Mouse (Mus musculus) neutrophil, adult 5-6 weeks (primary cell): ENCODE results near the gene Pou3f3. TPM values are rescaled to one million over a fixed set of nuclear protein-coding genes. Genes with fewer than 3 reads are reported as not detected.

Source experiments
- ATAC-seq: fragments of 151-379, 151-347 bp; 2 replicates; pipeline ENCODE4 v1.8.0; 2017; ENCODE audit warnings: mild to moderate bottlenecking, moderate TSS enrichment; ENCODE audit not compliant: insufficient number of reproducible peaks, poor library complexity, low FRiP score, severe bottlenecking; ENCODE audit errors: extremely low read depth
- total RNA-seq: library from RNA; stranded (forward); fragments of 200-1000 nt; gene quantifications from 2 replicates; pipeline ENCODE4 v1.2.3, GENCODE M21; 2017

The Pou3f3 gene
- total RNA-seq, 1 experiment from 2014 or later, result not detected

- no peak for ATAC-seq
Measured at GRCm38 (mm10) chr1:42741383-42742241, 46.0 kb downstream of the Pou3f3 start.

- ATAC-seq, result no peak
Measured at GRCm38 (mm10) chr1:42742242-42742560, 46.6 kb downstream of the Pou3f3 start.

- no peak for ATAC-seq
Measured at GRCm38 (mm10) chr1:42745047-42745446, 49.5 kb downstream of the Pou3f3 start.

GRCm38 (mm10) chr1:42749536-42750292 lies 54.1 kb downstream of the Pou3f3 start:
- ATAC-seq, result no peak

Other genes with a start within 250 kb of the Pou3f3 start
- 56.2 and 63.6 TPM in 2 replicates for gene Mrps9, start 155.5 kb downstream of the Pou3f3 start, total RNA-seq